Mouse (Mus musculus) testis, adult 2 months (tissue): ENCODE measurements at regions not wholly inside any gene's neighbourhood (a gene's known extent, or its start where the extent isn't known, plus 50 kb on each side); places are given as distances from the start of the nearest gene placed in this dataset.

Experiments used
- H3K27ac ChIP-seq: fragments of 200-500 bp; 2 replicates; pipeline ENCODE4 v1.5.1; 2012; ENCODE audit warnings: low read depth, low read length; ENCODE audit not compliant: control insufficient read depth, insufficient read depth
- H3K27me3 ChIP-seq: fragments of 200-500 bp; 2 replicates; pipeline ENCODE4 v1.6.1; 2012; ENCODE audit warnings: mild to moderate bottlenecking, low read length, moderate library complexity; ENCODE audit not compliant: control insufficient read depth, insufficient read depth
- H3K36me3 ChIP-seq: fragments of 200-500 bp; 2 replicates; pipeline ENCODE4 v1.6.1; 2012; ENCODE audit warnings: mild to moderate bottlenecking, low read length; ENCODE audit not compliant: control insufficient read depth, insufficient read depth
- H3K4me1 ChIP-seq: fragments of 200-500 bp; 2 replicates; pipeline ENCODE4 v1.6.1; 2012; ENCODE audit warnings: low read length; ENCODE audit not compliant: control insufficient read depth, insufficient read depth
- H3K4me3 ChIP-seq: fragments of 200-500 bp; 2 replicates; pipeline ENCODE4 v1.5.1; 2012; ENCODE audit warnings: low read depth, mild to moderate bottlenecking, low read length, moderate library complexity, mixed read lengths; ENCODE audit not compliant: control insufficient read depth
- CTCF ChIP-seq: fragments of 200-500 bp; IDR thresholded peaks from 2 replicates; pipeline ENCODE4 v1.5.1; 2012; ENCODE audit warnings: low read depth, mild to moderate bottlenecking, inconsistent platforms, low read length, moderate library complexity; ENCODE audit not compliant: control insufficient read depth, insufficient read depth, insufficient replicate concordance
- POLR2A ChIP-seq: fragments of 200-500 bp; IDR thresholded peaks from 2 replicates; pipeline ENCODE4 v1.6.1; 2012; ENCODE audit warnings: low read depth, mild to moderate bottlenecking, inconsistent platforms, low read length, moderate library complexity; ENCODE audit not compliant: control insufficient read depth

DNA sequence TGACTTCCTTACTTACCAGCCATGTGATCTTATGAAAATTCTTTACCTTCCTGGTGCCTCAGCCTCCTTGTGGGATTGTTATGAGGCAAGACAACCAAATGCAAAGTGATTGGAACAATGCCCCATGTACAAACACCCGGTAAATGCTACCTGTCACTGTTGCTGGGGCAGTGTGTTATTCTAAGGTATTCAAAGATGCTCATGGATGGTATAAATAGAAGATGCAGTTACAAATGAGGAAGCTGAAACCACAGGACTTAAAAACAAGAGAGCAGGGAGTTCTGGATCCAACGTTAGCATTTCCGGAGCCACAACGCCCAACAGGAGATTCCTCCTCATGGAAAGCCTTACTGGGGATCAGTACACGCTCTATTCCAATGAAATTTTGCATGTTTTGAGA, 82.9 kb downstream of the Plk2 start:
- Histone ChIP-seq H3K4me3 (no peak overlapping the region), H3K27me3 (no peaks in the 10 kb centered on the region), H3K36me3 (no peaks in the 10 kb centered on the region), H3K27ac (no peak overlapping the region), H3K4me1 (no peaks in the 10 kb centered on the region)
- TF ChIP-seq CTCF (no peak), POLR2A (no peak)

DNA sequence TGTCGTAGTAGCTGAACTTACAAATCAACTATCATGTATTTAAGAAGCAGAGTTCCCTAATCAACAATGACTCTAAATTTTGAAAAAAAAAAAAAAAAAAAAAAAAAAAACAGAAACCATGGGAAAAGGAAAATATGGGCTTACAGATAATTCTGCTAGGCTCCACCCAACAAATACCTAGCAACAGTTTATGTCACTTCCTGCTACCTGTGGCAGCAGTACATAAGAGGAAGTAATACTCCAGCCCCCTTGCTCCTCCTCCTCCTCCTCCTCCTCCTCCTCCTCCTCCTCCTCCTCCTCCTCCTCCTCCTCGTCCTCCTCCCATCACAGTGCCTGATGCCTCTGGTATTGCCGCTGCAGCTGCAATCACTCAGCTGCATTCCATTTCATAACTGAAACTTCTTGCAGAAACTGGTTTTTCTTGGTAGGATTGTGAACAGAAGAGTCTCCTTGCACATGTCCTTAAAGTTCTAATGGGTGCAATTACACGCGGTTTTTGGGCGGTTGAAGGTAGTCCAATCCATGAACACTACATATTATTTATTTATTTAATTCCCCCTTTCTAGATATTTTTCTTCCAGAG, 89.6 kb downstream of the Plk2 start:
- H3K4me3 ChIP-seq = no peak overlapping the region
- H3K27ac ChIP-seq = no peak overlapping the region
- no peaks in the 10 kb centered on the region for H3K27me3 ChIP-seq
- TF ChIP-seq CTCF = no peak
- no peak for TF ChIP-seq POLR2A
- H3K4me1 ChIP-seq = no peaks in the 10 kb centered on the region
- H3K36me3 ChIP-seq = no peaks in the 10 kb centered on the region

DNA sequence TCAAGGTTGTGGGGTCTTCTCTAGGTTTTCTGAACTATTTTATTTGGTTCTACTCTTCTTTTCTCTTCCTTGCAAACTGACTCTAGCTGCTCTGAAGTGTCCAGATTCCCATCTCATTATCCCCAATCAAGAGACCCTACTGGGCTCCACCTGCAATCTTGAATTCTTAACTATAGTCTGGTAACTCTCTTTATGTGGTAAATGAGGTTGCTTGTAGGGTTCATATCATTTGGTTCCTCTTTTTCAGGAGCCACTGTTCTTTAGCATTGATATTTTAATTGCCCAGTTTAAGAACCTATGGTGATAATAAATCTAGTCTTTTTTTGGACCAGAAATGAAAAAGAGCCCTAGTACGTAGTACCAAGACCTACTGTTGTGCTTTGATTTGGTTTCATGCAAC, 90.7 kb downstream of the Plk2 start:
- no peak overlapping the region for H3K27ac ChIP-seq
- H3K36me3 ChIP-seq = no peaks in the 10 kb centered on the region
- TF ChIP-seq CTCF (no peak), POLR2A (no peak)
- no peaks in the 10 kb centered on the region for H3K27me3 ChIP-seq
- no peaks in the 10 kb centered on the region for H3K4me1 ChIP-seq
- H3K4me3 ChIP-seq = no peak overlapping the region

DNA sequence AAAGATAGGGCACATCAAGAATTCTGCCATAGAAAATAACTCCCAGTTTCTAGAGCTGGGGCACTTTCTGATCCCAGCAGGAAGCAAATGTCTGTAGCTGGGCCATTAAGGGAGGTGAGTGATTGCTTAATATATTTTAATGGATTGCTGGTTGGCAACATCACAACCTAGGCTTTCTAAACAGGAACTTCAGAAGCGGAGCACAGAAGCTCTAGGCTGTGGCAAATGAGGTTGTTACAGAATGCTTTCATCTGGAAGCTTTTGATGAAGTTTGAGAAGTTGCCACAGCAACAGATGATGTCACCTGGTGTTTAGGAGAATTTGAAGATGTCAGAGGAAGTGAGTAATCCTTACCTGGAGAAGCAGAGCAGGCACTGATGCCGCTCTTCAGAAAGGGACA, 95.3 kb downstream of the Plk2 start:
- H3K4me3 ChIP-seq = no peak overlapping the region
- H3K27ac ChIP-seq = no peak overlapping the region
- TF ChIP-seq POLR2A (no peak), CTCF (no peak)
- no peaks in the 10 kb centered on the region for H3K27me3 ChIP-seq
- no peaks in the 10 kb centered on the region for H3K36me3 ChIP-seq
- no peaks in the 10 kb centered on the region for H3K4me1 ChIP-seq

DNA sequence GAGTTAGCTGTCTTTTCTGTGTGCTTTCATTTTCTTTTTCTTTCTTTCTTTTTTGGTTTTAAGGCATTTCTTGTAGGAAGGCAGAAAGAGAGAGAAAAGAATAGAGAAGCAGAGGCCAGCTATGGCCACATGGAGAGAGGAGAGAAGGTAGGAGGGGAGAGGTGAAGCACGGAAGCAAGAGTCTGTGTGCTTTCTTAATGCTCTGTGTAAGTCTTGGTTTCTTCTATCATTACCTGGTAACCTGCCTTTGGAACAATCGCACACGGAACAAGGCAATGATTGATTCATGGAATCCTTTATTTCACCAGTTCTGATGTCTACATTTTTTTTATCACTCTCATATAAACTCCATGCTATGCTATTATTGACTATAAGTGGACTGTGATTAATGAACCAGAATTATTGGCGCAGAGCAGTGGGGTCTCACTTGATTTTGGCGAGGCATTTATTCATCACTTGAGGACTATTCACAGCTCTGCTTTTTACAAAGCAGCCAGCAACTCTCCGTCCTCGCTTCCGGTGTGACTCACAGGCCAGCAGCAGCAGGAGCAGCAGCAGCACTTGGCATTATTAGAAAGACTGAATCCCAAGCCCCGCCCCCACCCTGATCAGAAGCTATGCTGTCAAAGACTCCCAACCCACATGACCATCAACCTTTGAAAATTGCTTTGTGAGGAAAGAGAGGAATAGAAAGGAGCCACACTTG, 97.6 kb downstream of the Plk2 start:
- Histone ChIP-seq H3K4me1 (no peaks in the 10 kb centered on the region), H3K36me3 (no peaks in the 10 kb centered on the region), H3K27me3 (no peaks in the 10 kb centered on the region), H3K27ac (no peak overlapping the region), H3K4me3 (no peak overlapping the region)
- no peak for TF ChIP-seq CTCF
- no peak for TF ChIP-seq POLR2A

DNA sequence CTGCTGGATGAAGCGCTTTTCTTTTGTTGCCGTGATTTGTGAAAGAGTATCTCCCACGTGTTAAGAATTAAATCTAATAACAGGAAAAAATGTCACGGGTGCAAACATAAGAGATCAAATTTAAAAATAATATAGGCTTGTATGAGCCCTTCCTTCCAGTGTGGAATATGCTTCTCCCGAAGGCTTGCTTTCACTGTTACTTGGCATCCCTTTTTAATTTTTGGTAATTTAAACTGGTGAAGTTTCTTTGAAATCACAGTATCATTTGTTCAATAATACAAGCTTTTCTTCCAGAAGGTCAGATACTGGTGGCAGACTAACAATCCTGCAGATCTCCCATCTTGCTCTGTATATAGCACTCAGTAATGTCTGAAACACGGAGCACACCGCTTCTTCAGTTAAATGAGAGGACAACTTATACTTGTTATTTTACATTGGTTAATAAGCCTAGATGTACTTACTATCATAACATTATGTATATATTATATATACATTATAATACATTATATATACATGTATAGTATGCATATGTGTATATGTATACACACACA, 98.2 kb downstream of the Plk2 start:
- TF ChIP-seq POLR2A = no peak
- no peak for TF ChIP-seq CTCF
- H3K4me1 ChIP-seq = no peaks in the 10 kb centered on the region
- H3K27me3 ChIP-seq = no peaks in the 10 kb centered on the region
- no peaks in the 10 kb centered on the region for H3K36me3 ChIP-seq
- H3K4me3 ChIP-seq = no peak overlapping the region
- H3K27ac ChIP-seq = no peak overlapping the region

DNA sequence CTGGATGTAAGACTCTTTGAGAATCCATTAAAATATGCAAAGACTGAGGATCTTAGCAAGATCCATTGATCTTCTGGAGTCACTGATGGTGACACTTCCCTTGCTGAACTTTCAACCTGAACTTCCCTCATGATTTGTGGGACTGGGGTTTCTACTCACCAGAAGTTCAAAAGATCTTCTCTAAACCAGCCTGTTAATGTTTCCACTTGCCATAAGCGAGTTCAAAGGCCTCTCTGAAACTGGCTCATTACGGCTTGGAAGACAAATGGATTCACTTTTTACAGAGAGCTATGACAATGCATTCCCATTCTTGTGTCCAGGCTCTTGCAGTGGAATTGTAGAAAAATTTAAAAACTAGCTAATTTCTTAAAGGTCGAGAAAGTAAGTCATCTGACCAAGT, 102.6 kb downstream of the Plk2 start:
- Histone ChIP-seq H3K4me1 (no peaks in the 10 kb centered on the region), H3K4me3 (no peak overlapping the region), H3K36me3 (no peaks in the 10 kb centered on the region), H3K27ac (no peak overlapping the region), H3K27me3 (no peaks in the 10 kb centered on the region)
- TF ChIP-seq CTCF (no peak), POLR2A (no peak)
